Mouse (Mus musculus): ENCODE data around the gene Pfn3.
"Not testable (repeated sequence)": the region's sequence is repeated elsewhere in the genome, so short reads cannot be mapped to it uniquely, and the experiment has no call there.

Pfn3 gene

DNA sequence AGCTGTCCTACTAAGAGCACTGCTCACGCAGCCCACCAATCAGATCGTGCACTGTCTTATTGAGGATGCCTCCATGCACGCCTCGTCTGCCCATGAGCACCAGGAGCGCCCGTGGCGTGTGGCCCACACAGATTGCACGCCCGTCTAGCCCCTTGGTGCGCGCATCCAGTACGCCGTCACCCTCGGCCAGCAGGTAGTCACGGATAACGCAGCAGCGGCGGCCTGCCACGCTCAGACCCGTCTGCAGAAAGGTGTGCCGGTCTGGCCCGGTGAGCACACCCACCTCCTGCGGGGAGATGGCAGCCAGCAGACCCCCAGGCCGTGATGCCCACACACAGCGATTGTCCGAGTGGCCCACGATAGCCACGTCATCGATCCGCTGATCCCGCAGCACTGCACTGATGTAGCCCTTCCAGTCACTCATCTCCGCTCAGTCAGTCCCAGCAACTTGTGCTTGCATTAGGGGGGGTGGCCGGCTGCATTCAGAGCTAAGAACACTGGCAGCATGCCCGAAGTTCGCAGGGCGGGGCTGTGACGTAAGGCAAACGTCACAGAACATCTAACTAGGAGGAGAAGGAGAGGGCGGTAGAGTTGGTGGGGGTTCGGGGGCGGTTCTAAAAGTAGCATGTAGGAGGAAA, at the start of gene Pfn3:
Pfn3 (minus strand) TSS at position 490 of the 638 bp plus-strand sequence.
- DNase-seq = no peak

GRCm38 (mm10) chr13:55464027-55464884, 49.2 kb upstream of the Pfn3 start, which contains the start of gene Prr7:
Prr7 (plus strand) TSS chr13:55464267.
- peak; percentile 59 for DNase-seq

DNA sequence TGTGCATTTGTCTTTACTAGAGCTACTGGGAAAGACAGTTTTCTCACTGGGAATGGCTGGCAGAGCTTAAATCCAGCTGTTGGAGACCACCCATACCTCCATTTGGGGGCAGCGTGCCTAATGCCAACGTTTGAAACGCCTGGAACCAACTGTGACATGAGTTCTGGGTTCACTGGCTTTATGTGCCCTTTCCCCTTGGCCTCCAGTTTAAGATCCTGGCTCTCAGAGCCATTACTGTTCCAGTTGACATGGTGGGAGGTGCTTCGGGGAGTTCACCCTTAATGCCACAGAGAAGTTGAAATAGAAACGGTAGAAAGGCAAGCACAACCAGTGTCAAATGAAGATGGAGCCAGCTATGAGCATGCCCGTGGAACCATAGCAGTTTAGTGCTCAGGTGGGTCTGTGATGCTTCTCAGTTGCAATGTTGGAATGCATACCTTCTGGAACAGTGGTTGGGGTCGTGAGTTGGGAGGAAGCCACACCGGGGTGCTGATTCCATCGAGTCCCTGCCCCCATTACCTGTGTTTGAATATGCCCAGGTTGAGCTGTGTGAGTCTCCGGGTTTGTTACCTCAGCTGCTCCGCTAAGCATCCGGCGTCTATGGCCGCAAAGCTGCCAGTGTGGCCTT, 48.5 kb upstream of the Pfn3 start:
- DNase-seq = no peak

GRCm38 (mm10) chr13:55462965-55463364, 47.9 kb upstream of the Pfn3 start:
- DNase-seq = no peak

DNA sequence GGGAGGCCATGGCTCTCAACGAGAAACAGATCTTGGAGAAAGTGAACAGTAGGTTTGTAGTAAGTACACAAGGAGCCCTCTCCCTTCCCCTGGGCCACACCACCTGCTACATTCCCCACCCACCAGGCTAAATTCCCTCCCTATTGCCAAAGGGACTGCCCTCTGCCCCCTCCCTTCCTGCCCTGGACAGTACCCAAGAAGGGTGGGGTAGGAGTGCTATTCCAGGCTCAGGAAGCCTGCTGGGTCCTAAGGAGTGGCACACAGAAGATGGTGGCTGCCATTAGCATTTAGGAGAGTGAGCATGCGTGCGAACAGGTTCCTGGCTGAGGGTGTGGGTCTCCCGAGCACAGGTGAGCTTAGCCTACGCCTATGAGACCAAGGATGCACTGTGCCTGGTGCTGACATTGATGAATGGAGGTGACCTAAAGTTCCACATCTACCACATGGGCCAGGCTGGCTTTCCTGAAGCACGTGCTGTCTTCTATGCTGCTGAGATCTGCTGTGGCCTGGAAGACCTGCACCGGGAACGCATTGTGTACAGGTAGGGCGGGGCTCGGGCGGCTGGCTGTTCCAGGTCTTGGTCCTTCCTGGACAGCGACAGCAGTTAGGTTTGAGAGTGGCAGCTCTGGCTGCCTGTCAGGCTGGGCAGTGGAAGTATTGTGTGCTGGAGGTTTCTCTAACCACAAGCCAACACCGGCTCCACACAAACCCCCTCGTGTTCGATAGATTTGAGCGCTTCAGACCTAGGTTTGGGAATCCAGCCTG, 36.9 kb upstream of the Pfn3 start:
- DNase-seq = no peak

- DNase-seq = no peak
These were observed 36.3 kb upstream of the Pfn3 start for GRCm38 (mm10) chr13:55451296-55451695.

GRCm38 (mm10) chr13:55450511-55450980, 35.5 kb upstream of the Pfn3 start:
- peak; percentile 58 for DNase-seq

DNA sequence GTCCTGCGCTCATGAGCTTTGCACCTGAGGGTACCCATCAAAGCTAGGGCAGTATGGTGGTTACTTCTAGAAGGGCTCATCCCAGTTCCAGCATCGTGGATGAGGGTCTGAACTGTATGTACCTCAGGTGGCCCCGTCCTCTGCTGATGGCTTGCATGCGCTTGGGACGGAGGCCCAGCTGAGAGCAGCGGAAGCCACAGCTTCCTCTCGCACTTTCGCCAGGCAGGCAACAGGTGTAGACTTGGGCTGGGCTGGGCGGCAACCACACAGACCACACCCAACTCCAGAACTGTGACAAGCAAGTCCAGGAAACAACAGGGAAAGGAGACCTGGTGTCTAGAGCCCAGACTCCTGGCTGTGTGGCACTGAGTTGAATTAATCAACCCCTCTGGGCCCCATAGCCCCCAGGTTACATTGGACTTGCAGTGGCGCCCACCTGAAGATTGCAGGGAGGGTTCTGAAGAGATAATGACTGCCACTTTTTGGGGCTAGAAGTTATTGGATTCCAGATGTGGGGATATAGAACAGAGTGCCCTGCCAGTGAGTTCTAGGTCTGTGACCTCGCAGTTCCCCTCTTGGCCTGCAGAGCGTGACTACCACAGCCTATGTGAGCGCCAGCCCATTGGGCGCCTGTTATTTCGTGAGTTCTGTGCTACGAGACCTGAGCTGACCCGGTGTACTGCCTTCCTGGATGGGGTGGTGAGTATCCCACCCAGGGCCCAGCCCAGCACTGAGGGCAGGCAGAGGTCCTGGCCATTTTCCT, 34.8 kb upstream of the Pfn3 start:
- DNase-seq = no peak

DNA sequence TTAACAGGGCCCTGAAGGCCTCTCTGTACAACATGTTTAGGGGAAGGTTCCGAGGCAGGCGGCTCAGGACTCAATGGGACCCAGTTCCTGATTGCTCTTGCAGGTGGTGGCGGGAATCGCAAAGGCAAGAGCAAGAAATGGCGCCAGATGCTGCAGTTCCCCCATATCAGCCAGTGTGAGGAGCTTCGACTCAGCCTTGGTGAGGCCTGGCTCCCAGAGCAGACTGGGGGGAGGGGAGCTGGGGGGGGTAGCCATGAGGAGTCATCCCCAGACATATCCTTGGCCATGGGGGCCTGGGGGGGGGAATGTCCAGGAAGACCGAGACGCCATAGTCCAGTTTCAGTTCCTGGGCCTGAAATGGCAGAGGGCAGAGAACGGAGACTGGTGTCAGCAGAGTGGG, 34.2 kb upstream of the Pfn3 start:
- DNase-seq = no peak

- no peak for DNase-seq
These were observed 33.1 kb upstream of the Pfn3 start for GRCm38 (mm10) chr13:55448131-55448530.

- no peak for DNase-seq
These were observed 32.5 kb upstream of the Pfn3 start for GRCm38 (mm10) chr13:55447543-55447943.

DNA sequence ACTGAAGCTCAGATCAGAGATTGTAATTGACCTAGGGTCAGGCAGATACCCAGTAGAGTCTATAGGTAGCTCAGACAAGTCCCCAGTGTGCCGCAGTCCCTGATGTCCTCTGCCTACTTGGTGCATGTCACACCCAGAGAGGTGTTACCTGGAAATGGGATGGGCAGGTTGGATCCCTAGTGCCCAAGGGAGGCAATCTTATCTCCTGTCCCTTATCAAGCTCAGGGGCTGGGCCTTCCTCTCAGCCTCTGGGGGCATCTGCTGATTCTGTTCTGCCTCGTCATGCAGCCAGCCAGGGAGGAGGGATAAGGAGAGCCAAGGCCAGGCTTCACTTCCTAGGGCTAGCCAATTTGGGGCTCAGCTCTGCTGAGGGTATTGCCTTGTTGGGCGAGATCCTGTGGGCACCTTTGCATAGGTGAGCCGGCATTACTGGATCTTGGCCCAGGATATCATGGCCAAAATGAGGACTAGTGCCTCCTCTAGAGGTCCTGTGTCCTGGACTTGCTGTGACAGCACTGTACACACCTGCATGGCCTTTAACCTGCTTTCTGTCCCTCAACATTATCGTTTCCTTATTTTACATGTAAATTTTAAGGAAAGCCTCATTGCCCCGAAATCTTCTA, 31.6 kb upstream of the Pfn3 start:
- no peak for DNase-seq

- no peak for DNase-seq
These were observed 30.5 kb upstream of the Pfn3 start for GRCm38 (mm10) chr13:55445361-55446091.

DNA sequence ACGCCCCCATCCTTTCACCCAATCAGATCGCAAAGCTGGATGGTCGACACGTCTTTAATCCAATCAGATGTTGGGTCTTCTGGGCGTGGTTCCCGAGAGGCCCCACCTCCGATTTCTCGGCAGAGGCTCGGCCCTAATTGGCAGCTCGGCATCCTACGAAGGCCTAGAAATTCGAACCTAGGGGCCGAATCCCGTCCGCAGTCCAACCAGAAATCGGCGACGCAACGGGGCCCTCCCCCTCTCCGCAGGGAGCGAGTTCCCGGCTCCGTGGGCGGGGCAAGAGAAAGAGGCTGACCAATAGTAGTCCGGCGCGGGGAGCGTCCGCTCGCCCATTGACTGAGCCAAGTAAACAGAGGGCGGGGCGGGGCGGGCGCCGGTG, 29.9 kb upstream of the Pfn3 start, which contains the start of gene Grk6:
Grk6 (plus strand) TSS at position 136 of the 379 bp plus-strand sequence.
- peak; percentile 100 for DNase-seq

GRCm38 (mm10) chr13:55444286-55444936, 29.4 kb upstream of the Pfn3 start:
- no peak for DNase-seq

- peak; percentile 41 for DNase-seq
These were observed 28.8 kb upstream of the Pfn3 start for GRCm38 (mm10) chr13:55443799-55444285.

GRCm38 (mm10) chr13:55437111-55437629, 22.1 kb upstream of the Pfn3 start:
- not testable (repeated sequence) for DNase-seq

- DNase-seq = no peak
These were observed 17.1 kb upstream of the Pfn3 start for GRCm38 (mm10) chr13:55431889-55432685.

DNA sequence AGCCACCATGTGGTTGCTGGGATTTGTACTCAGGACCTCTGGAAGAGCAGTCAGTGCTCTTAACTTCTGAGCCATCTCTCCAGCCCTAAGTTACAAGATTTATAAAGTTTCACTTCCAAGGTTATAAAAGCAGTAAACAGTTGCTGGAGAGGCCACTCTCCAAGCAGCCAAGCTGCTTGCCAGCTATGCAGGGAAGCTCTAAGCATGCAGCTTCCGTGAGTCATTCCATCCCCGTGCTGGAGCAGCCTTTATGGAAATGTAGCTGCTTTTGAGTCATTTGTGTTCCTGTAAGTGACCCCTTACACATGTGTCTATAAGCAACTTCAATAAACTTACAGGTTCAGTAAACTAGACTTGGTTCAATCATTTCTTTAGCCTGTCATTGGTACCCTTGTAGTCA, 15.5 kb upstream of the Pfn3 start:
- no peak for DNase-seq

Data from cerebellum, adult 11-12 months (tissue).